Mouse (Mus musculus): Measurements from ENCODE around the gene Lelp1.

Gene Lelp1

GRCm38 (mm10) chr3:92142644-92143043 lies at the start of gene Lelp1:
Gene Lelp1 (minus strand): TSS chr3:92142744.
- no peak for DNase-seq

GRCm38 (mm10) chr3:92176880-92177279 lies 34.3 kb upstream of the Lelp1 start:
- no peak for DNase-seq

- no peak for DNase-seq
Measured at GRCm38 (mm10) chr3:92169847-92170246, 27.3 kb upstream of the Lelp1 start.

- peak; percentile 3 for DNase-seq
Measured at GRCm38 (mm10) chr3:92153322-92153721, 10.8 kb upstream of the Lelp1 start.

GRCm38 (mm10) chr3:92150631-92151277 lies 8.2 kb upstream of the Lelp1 start:
- peak; percentile 20 for DNase-seq

GRCm38 (mm10) chr3:92147913-92148312 lies 5.4 kb upstream of the Lelp1 start:
- no peak for DNase-seq

GRCm38 (mm10) chr3:92147420-92147819 lies 4.9 kb upstream of the Lelp1 start:
- DNase-seq: no peak

- no peak for DNase-seq
Measured at GRCm38 (mm10) chr3:92123847-92124246, 18.7 kb downstream of the Lelp1 start, which contains the start of gene Prr9. Gene Prr9 (minus strand): TSS chr3:92123947.

GRCm38 (mm10) chr3:92120902-92121301 lies 21.6 kb downstream of the Lelp1 start:
- DNase-seq: no peak

GRCm38 (mm10) chr3:92117930-92118329 lies 24.6 kb downstream of the Lelp1 start:
- DNase-seq: no peak

- no peak for DNase-seq
Measured at GRCm38 (mm10) chr3:92111526-92111925, 31.0 kb downstream of the Lelp1 start.

- DNase-seq: no peak
Measured at GRCm38 (mm10) chr3:92110790-92111189, 31.8 kb downstream of the Lelp1 start.

GRCm38 (mm10) chr3:92106582-92106981 lies 36.0 kb downstream of the Lelp1 start:
- DNase-seq: no peak
